Mouse (Mus musculus) hindbrain, embryonic 10.5 days (tissue): Measurements from ENCODE around the gene Sgms2. TPM values are rescaled to one million over a fixed set of nuclear protein-coding genes. Genes with fewer than 3 reads are reported as not detected.

Experiments
- DNase-seq: peaks from one replicate; pipeline ENCODE4 v3.0.0-alpha.2; 2017; ENCODE audit warnings: low spot score
- H3K27ac ChIP-seq: fragments of 300-500 bp; sonication (generic); 2 replicates; pipeline ENCODE4 v1.5.1; 2016; ENCODE audit warnings: mild to moderate bottlenecking, moderate library complexity
- H3K27me3 ChIP-seq: fragments of 300-500 bp; sonication (generic); 2 replicates; pipeline ENCODE4 v1.6.1; 2016; ENCODE audit warnings: mild to moderate bottlenecking; ENCODE audit not compliant: poor library complexity, insufficient read depth, severe bottlenecking
- H3K36me3 ChIP-seq: fragments of 300-500 bp; sonication (generic); 2 replicates; pipeline ENCODE4 v1.6.1; 2016; ENCODE audit warnings: mild to moderate bottlenecking, moderate library complexity
- H3K4me1 ChIP-seq: fragments of 300-500 bp; sonication (generic); replicated peaks from 2 replicates; pipeline ENCODE4 v1.6.1; 2016; ENCODE audit warnings: mild to moderate bottlenecking
- H3K4me3 ChIP-seq: fragments of 300-500 bp; sonication (generic); 2 replicates; pipeline ENCODE4 v1.5.1; 2016; ENCODE audit warnings: mild to moderate bottlenecking, moderate library complexity
- H3K9me3 ChIP-seq: fragments of 300-500 bp; sonication (generic); 2 replicates; pipeline ENCODE4 v1.6.1; 2016; ENCODE audit warnings: mild to moderate bottlenecking, moderate library complexity
- WGBS: fragments of 180-500 bp; shearing (Covaris S2); methylation state at CpG from one replicate; pipeline ENCODE4 v1.1.7; 2016; 5-methylcytosine and 5-hydroxymethylcytosine counted together
- polyA plus RNA-seq: library from polyadenylated mRNA; unstranded; fragments of >200 nt; fragmentation: Nextera tagmentation; extraction: Ambion mirVana; gene quantifications from 2 replicates; pipeline ENCODE4 v1.2.1, GENCODE M21; 2016

Sgms2 gene
- polyA plus RNA-seq, 1 experiment from 2014 or later: 2.7 TPM

- WGBS: 87% methylated on average over 4 of the region's 4 CpGs
- no peak for DNase-seq
Measured at GRCm38 (mm10) chr3:131291890-131292289, 199.3 kb downstream of the Sgms2 start.

GRCm38 (mm10) chr3:131274151-131274550, 217.1 kb downstream of the Sgms2 start:
- H3K36me3 ChIP-seq: no peaks in the 10 kb centered on the region
- H3K27ac ChIP-seq: no peak overlapping the region
- peaks cover under 1% of the 10 kb centered on the region; the same call in 1 of the 2 replicates for H3K9me3 ChIP-seq
- H3K4me1 ChIP-seq: peaks cover 28% of the 10 kb centered on the region
- no peak overlapping the region for H3K4me3 ChIP-seq
- WGBS: 94% methylated on average over 4 of the region's 4 CpGs
- no peaks in the 10 kb centered on the region for H3K27me3 ChIP-seq
- DNase-seq: no peak

More at GRCm38 (mm10) chr3:131291890-131292289, 199.3 kb downstream of the Sgms2 start:
- Histone ChIP-seq H3K27me3 (no peaks in the 10 kb centered on the region), H3K9me3 (no peaks in the 10 kb centered on the region), H3K27ac (no peak overlapping the region), H3K4me3 (no peak overlapping the region), H3K36me3 (no peaks in the 10 kb centered on the region), H3K4me1 (no peaks in the 10 kb centered on the region)

- no peaks in the 10 kb centered on the region for H3K9me3 ChIP-seq
- peak overlapping the region; percentile 82 for H3K4me3 ChIP-seq
- WGBS: 65% methylated on average over 10 of the region's 10 CpGs
- no peak for DNase-seq
- peaks cover 28% of the 10 kb centered on the region for H3K4me1 ChIP-seq
- H3K27ac ChIP-seq: peak overlapping the region; percentile 90
- peaks cover 6% of the 10 kb centered on the region; the same call in 1 of the 2 replicates for H3K27me3 ChIP-seq
- H3K36me3 ChIP-seq: no peaks in the 10 kb centered on the region
Measured at GRCm38 (mm10) chr3:131272374-131273100, 218.7 kb downstream of the Sgms2 start.

GRCm38 (mm10) chr3:131271559-131272373, 219.4 kb downstream of the Sgms2 start, which contains the start of gene Hadh:
Gene Hadh, minus strand, starts transcription at chr3:131272101.
- no peaks in the 10 kb centered on the region for H3K9me3 ChIP-seq
- no peaks in the 10 kb centered on the region for H3K36me3 ChIP-seq
- DNase-seq: peak; percentile 90
- peaks cover 28% of the 10 kb centered on the region for H3K4me1 ChIP-seq
- H3K27ac ChIP-seq: peak within 1 kb of the TSS; percentile 90
- peaks cover 6% of the 10 kb centered on the region; the same call in 1 of the 2 replicates for H3K27me3 ChIP-seq
- 1% methylated on average over 54 of the region's 54 CpGs for WGBS
- peak within 1 kb of the TSS; percentile 82 for H3K4me3 ChIP-seq

GRCm38 (mm10) chr3:131271157-131271556, 220.1 kb downstream of the Sgms2 start:
- DNase-seq: peak; percentile 71
- WGBS: 10% methylated on average over 8 of the region's 8 CpGs

GRCm38 (mm10) chr3:131270381-131270780, 220.8 kb downstream of the Sgms2 start:
- WGBS: 52% methylated on average over 6 of the region's 6 CpGs
- peak overlapping the region; percentile 82; the same call in 1 of the 2 replicates for H3K4me3 ChIP-seq

More at GRCm38 (mm10) chr3:131271157-131271556, 220.1 kb downstream of the Sgms2 start:
- Histone ChIP-seq H3K4me1 (peaks cover 28% of the 10 kb centered on the region), H3K36me3 (no peaks in the 10 kb centered on the region), H3K27me3 (peaks cover 6% of the 10 kb centered on the region; the same call in 1 of the 2 replicates), H3K4me3 (peak overlapping the region; percentile 82), H3K9me3 (no peaks in the 10 kb centered on the region), H3K27ac (peak overlapping the region; percentile 90)

More at GRCm38 (mm10) chr3:131270381-131270780, 220.8 kb downstream of the Sgms2 start:
- no peaks in the 10 kb centered on the region for H3K36me3 ChIP-seq
- DNase-seq: no peak
- H3K27ac ChIP-seq: no peak overlapping the region
- H3K9me3 ChIP-seq: no peaks in the 10 kb centered on the region
- peaks cover 28% of the 10 kb centered on the region for H3K4me1 ChIP-seq
- peaks cover 6% of the 10 kb centered on the region; the same call in 1 of the 2 replicates for H3K27me3 ChIP-seq

Other genes starting within 250 kb of the Sgms2 start
- 73.1 and 81.1 TPM in 2 replicates for gene Hadh, start 219.3 kb downstream of the Sgms2 start, polyA plus RNA-seq
- gene Cyp2u1, start 188.2 kb downstream of the Sgms2 start, polyA plus RNA-seq: 0.91 and 1.5 TPM in 2 replicates
- gene Papss1, start 73.4 kb upstream of the Sgms2 start, polyA plus RNA-seq: 64.0 and 66.5 TPM in 2 replicates